Mouse (Mus musculus) midbrain, embryonic 14.5 days (tissue): Measurements from ENCODE around the gene Zfp414. TPM values are rescaled to one million over a fixed set of nuclear protein-coding genes. Genes with fewer than 3 reads are reported as not detected.

Source experiments
- ATAC-seq: fragments of 200-750 bp; cut with Nextera tagmentation; 2 replicates; pipeline ENCODE4 v1.8.0; 2017; ENCODE audit warnings: moderate number of reproducible peaks, moderate library complexity; ENCODE audit not compliant: low FRiP score, low TSS enrichment
- DNase-seq: peaks from one replicate; pipeline ENCODE4 v3.0.0-alpha.2; 2015
- H3K27ac ChIP-seq: fragments of 300-500 bp; sonication (generic); replicated peaks from 2 replicates; pipeline ENCODE4 v1.5.1; 2014; ENCODE audit warnings: mild to moderate bottlenecking, low read depth, low read length, moderate library complexity
- H3K27me3 ChIP-seq: fragments of 300-500 bp; sonication (generic); 2 replicates; pipeline ENCODE4 v1.6.1; 2014; ENCODE audit warnings: low read length, control low read depth, mixed read lengths; ENCODE audit not compliant: control insufficient read depth, insufficient read depth
- H3K36me3 ChIP-seq: fragments of 300-500 bp; sonication (generic); 2 replicates; pipeline ENCODE4 v1.6.1; 2014; ENCODE audit warnings: low read length, control low read depth; ENCODE audit not compliant: control insufficient read depth, insufficient read depth
- H3K4me1 ChIP-seq: fragments of 300-500 bp; sonication (generic); 2 replicates; pipeline ENCODE4 v1.6.1; 2014; ENCODE audit warnings: mild to moderate bottlenecking, antibody characterized with exemption, low read length, control low read depth; ENCODE audit not compliant: control insufficient read depth, insufficient read depth
- H3K4me2 ChIP-seq: fragments of 300-500 bp; sonication (generic); 2 replicates; pipeline ENCODE4 v1.6.1; 2014; ENCODE audit warnings: mild to moderate bottlenecking, low read length, moderate library complexity
- H3K4me3 ChIP-seq: fragments of 300-500 bp; sonication (generic); replicated peaks from 2 replicates; pipeline ENCODE4 v1.5.1; 2014; ENCODE audit warnings: low read depth, low read length
- H3K9ac ChIP-seq: fragments of 300-500 bp; sonication (generic); replicated peaks from 2 replicates; pipeline ENCODE4 v1.6.1; 2014; ENCODE audit warnings: mild to moderate bottlenecking, low read length, moderate library complexity
- H3K9me3 ChIP-seq: fragments of 300-500 bp; sonication (generic); 2 replicates; pipeline ENCODE4 v1.6.1; 2016; ENCODE audit warnings: low read length, control low read depth, mixed read lengths; ENCODE audit not compliant: control insufficient read depth
- WGBS: fragments of 180-500 bp; shearing (Covaris S2); extraction: QIAGEN DNeasy Blood & Tissue Kit; methylation state at CpG from one replicate; pipeline ENCODE4 v1.1.7; 2014; 5-methylcytosine and 5-hydroxymethylcytosine counted together
- polyA plus RNA-seq: library from polyadenylated mRNA; unstranded; fragments of >200 nt; fragmentation: Nextera tagmentation; extraction: Ambion mirVana; gene quantifications from 2 replicates; pipeline ENCODE4 v1.2.1, GENCODE M21; 2014

Gene Zfp414
- polyA plus RNA-seq, 1 experiment from 2014 or later, result 91.4 TPM

DNA sequence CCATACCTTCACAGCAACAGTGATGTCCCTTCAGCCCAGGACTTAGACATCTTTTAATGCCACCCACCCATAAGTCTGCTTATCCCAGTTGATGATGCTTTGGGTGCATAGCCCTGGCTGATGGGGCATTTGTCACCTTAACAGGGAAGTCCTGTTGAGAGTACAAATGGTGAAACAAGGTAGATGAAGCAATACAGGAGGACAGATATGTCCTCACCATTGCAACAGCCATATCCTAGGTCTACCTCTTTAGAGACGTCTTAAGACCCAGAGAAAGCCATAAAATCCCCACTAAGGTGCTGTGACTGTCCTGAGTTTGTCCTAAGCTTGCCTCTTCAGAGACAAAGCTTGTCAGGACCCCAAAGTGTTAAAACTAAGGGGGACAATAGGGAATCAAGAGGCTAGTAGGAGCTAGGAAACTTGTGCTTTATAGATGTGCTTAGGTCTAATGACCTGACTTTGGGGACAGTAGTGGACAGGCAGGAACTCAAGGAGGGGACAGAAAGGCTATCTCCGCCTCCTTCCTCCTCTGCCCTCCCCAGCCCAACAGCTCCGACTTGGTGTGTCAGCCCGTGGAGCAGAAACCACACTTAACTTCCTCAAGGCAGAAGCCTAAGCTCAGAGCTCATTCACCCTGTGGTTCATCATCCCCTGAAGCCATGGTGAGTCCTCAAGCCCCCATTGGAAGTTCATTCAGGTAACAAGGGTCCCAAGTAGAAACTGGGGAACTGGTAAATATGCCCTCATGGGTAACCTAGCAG lies 8.8 kb downstream of the Zfp414 start, which contains the start of gene Pram1:
TSS of gene Pram1 (plus strand) at position 541 of the 761 bp plus-strand sequence.
- no peaks in the 10 kb centered on the region for H3K4me1 ChIP-seq
- H3K9ac ChIP-seq, result no peak within 1 kb of the TSS
- ATAC-seq (no peak), DNase-seq (no peak)
- no peak within 1 kb of the TSS for H3K4me3 ChIP-seq
- H3K9me3 ChIP-seq, result no peaks in the 10 kb centered on the region
- 95% methylated on average over 4 of the region's 4 CpGs for WGBS
- no peaks in the 10 kb centered on the region for H3K27me3 ChIP-seq
- no peak within 1 kb of the TSS for H3K4me2 ChIP-seq
- no peak within 1 kb of the TSS for H3K27ac ChIP-seq
- peaks cover 37% of the 10 kb centered on the region for H3K36me3 ChIP-seq

DNA sequence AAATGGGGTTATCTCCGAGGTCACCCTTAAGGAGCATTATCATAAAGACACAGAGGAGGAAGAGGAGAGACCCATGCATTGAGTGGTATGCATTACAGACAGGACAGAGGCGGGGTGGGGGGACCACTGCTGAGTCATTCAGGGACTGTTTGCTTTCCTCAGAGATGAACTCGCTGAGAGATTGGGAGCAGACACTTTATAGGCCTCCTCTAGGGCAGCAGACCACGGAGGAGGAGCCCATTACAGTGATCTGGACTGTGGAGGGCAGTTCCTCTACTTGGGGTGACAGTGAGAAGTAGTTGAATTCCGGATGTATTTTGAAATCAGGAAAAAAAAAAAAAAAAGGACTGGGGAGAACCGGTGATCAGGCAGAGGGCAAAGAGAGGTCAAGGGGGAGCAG lies 10.9 kb downstream of the Zfp414 start:
- Histone ChIP-seq H3K4me3 (no peak overlapping the region), H3K9me3 (no peaks in the 10 kb centered on the region), H3K4me2 (no peak overlapping the region), H3K36me3 (peaks cover 54% of the 10 kb centered on the region), H3K27me3 (no peaks in the 10 kb centered on the region), H3K4me1 (no peaks in the 10 kb centered on the region), H3K27ac (no peak overlapping the region), H3K9ac (no peak overlapping the region)
- no peak for DNase-seq
- WGBS, result 74% methylated on average over 6 of the region's 6 CpGs
- no peak for ATAC-seq

DNA sequence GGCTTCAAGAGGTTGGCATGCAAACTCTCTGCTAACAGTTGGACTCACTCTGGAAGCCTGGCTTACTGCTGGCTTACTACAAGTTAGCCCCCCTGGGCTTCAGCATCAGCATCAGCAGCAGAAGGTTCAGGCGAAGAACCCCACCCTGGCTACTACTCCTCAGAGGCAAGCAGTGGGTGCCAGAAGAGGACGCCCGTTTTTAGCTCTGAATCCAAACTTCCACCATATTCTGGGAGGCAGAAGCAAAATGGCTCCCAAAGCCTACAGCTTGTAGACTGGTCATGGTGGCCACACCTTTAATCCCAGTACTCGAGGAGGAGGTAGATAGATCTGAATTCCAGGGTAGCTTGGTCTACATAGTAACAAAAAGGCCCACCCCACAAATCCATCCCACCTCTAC lies 15.2 kb downstream of the Zfp414 start:
- no peaks in the 10 kb centered on the region for H3K9me3 ChIP-seq
- no peaks in the 10 kb centered on the region for H3K27me3 ChIP-seq
- no peaks in the 10 kb centered on the region for H3K4me1 ChIP-seq
- 96% methylated on average over 4 of the region's 4 CpGs for WGBS
- no peak overlapping the region for H3K9ac ChIP-seq
- H3K36me3 ChIP-seq, result peaks cover 77% of the 10 kb centered on the region
- no peak overlapping the region for H3K27ac ChIP-seq
- H3K4me2 ChIP-seq, result no peak overlapping the region
- DNase-seq, result no peak
- no peak overlapping the region for H3K4me3 ChIP-seq
- ATAC-seq, result no peak

DNA sequence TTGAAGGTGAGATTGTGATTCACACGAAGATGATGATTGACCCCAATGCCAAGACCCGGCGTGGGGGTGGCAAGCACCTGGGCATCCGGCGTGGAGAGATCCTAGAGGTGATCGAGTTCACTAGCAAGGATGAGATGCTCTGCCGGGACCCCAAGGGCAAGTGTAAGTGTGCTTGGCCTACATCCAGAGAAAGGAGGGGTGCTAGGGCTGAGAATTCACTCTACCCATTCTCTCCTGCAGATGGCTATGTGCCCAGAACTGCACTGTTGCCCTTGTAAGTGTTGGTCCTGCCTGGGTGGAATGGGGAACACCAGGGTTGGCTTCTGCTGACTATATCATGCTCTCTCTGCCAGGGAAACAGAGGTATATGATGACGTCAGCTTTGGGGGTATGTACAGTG lies 16.2 kb downstream of the Zfp414 start:
- peaks cover 82% of the 10 kb centered on the region for H3K36me3 ChIP-seq
- DNase-seq (no peak), ATAC-seq (no peak)
- 94% methylated on average over 8 of the region's 8 CpGs for WGBS
- H3K27ac ChIP-seq, result no peak overlapping the region
- no peaks in the 10 kb centered on the region for H3K27me3 ChIP-seq
- no peak overlapping the region for H3K4me3 ChIP-seq
- no peak overlapping the region for H3K9ac ChIP-seq
- no peaks in the 10 kb centered on the region for H3K9me3 ChIP-seq
- H3K4me1 ChIP-seq, result no peaks in the 10 kb centered on the region
- H3K4me2 ChIP-seq, result no peak overlapping the region

DNA sequence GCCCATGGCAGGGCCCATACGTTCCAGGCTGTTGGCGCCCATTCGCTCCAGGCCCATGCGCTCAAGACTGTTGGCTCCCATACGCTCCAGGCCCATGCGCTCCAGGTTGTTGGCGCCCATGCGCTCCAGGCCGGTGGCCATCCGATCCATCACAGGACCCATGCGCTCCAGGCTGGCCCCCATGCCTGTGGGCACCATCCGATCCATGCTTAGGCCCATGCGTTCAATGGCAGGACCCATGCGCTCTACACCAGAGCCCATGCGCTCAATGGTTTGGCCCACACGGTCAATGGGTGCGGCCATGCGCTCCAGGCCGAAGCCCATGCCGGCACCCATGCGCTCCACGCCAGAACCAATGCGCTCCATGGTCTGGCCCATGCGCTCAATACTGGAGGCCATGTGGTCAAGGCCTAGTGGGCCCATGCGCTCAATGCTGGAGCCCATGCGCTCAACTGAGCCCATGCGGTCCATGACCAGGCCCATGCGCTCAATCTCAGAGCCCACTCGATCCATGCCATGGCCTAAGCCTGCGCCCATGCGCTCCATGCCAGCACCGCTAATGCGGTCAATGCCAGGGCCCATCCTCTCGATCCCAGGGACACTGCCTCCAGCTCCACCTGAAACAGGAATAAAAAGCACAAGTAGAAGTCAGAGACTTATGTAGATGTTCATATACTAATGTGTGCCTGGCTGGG lies 21.0 kb downstream of the Zfp414 start:
- no peak for ATAC-seq
- H3K36me3 ChIP-seq, result peaks cover 98% of the 10 kb centered on the region
- H3K4me1 ChIP-seq, result no peaks in the 10 kb centered on the region
- no peak overlapping the region for H3K27ac ChIP-seq
- no peak overlapping the region for H3K9ac ChIP-seq
- H3K4me2 ChIP-seq, result no peak overlapping the region
- no peak overlapping the region for H3K4me3 ChIP-seq
- no peak for DNase-seq
- WGBS, result 98% methylated on average over 34 of the region's 34 CpGs
- H3K9me3 ChIP-seq, result no peaks in the 10 kb centered on the region
- H3K27me3 ChIP-seq, result no peaks in the 10 kb centered on the region

DNA sequence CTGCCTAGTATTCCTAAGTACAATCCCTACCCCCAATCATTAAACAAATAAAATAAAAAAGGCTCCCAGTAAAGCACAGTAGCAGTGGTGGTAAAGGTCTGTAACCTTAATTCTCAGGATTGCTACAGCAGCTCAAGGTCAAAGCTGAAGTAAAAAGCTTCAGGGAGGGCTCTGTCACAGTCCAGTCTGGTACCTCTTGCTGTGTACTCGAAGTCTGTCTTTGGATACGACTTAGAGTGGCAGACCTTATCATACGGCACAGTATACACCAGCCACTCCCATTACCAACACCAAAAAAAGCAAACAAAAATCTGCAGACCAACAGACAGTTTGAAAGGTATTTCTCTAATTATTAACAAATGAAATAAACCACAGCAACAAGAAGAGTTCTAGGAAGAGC lies 37.9 kb downstream of the Zfp414 start:
- DNase-seq, result no peak
- Histone ChIP-seq H3K4me2 (no peak overlapping the region), H3K4me3 (no peak overlapping the region), H3K27me3 (no peaks in the 10 kb centered on the region), H3K27ac (no peak overlapping the region), H3K9ac (no peak overlapping the region), H3K4me1 (0 out of 2 replicates have a peak, but pooled peaks cover 4% of the 10 kb centered on the region), H3K36me3 (peaks cover 62% of the 10 kb centered on the region), H3K9me3 (no peaks in the 10 kb centered on the region)
- WGBS, result 94% methylated on average over 3 of the region's 3 CpGs
- no peak for ATAC-seq

DNA sequence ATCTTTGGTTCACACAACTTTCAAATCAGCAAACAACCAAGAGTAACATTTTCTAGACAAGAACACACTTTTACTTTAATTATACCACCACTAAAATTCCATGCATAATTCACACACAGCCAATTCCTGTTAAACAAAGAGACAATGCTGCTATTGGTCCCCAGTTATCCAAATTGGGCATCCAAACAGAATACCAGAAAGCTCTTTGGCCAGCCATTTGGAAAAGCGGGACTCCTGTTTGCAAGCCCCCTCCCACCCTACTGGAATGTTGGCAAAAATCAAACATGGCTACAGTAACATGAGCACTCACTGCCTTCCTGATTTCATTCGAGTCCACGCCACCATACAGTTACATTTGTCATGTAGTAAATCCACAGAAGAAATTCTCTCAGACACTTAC lies 40.8 kb downstream of the Zfp414 start:
- H3K36me3 ChIP-seq, result peaks cover 42% of the 10 kb centered on the region
- 93% methylated on average over 3 of the region's 3 CpGs for WGBS
- H3K4me2 ChIP-seq, result no peak overlapping the region

DNA sequence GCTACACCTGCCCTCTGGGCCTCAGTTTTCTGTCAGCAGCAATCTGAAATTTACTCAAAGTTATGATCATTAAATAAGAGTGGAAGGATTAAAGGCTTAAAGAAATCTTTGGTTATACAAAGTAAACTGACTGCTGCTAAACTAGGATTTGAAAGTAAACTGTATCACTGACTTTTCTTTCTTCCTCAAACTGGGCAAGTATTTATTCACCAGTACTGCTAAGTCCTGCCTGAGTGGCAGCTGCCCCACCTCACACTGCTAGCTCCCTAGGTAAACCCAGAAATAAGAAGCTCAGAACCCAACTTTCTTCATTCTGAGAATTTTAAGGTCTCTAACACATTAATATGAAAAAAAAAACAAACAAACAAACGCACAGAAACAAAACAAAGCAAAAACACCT lies 44.9 kb downstream of the Zfp414 start:
- ATAC-seq (no peak), DNase-seq (no peak)
- Histone ChIP-seq H3K9me3 (no peaks in the 10 kb centered on the region), H3K9ac (no peak overlapping the region), H3K4me2 (no peak overlapping the region), H3K27me3 (no peaks in the 10 kb centered on the region), H3K4me1 (0 out of 2 replicates have a peak, but pooled peaks cover 4% of the 10 kb centered on the region), H3K27ac (no peak overlapping the region), H3K4me3 (no peak overlapping the region), H3K36me3 (peaks cover 26% of the 10 kb centered on the region)
- WGBS, result 92% methylated on average over 1 of the region's 1 CpGs

More for the DNA sequence above, 40.8 kb downstream of the Zfp414 start:
- no peaks in the 10 kb centered on the region for H3K9me3 ChIP-seq
- no peak overlapping the region for H3K9ac ChIP-seq
- H3K4me1 ChIP-seq, result 0 out of 2 replicates have a peak, but pooled peaks cover 4% of the 10 kb centered on the region
- H3K27me3 ChIP-seq, result no peaks in the 10 kb centered on the region
- no peak for DNase-seq
- H3K27ac ChIP-seq, result no peak overlapping the region
- H3K4me3 ChIP-seq, result no peak overlapping the region
- ATAC-seq, result no peak

DNA sequence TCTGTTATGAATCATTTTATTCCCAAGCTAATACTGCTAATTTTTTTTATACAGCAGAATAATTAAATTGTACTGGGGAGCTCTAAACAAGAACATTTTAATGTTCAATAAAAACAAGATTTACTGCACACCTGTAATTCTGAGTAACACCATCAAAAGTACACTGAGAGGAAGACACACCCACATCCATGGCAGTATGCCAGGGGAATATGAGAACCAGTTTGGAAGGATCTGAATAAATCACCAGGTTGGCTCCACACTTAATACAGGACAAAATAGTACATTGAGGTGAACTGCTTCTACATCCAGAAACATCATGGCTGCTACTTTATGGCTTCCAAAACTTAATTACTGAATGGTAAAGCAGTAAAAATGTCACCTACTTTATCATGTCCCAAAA lies 46.6 kb downstream of the Zfp414 start:
- DNase-seq, result peak; percentile 5
- Histone ChIP-seq H3K9me3 (no peaks in the 10 kb centered on the region), H3K4me1 (0 out of 2 replicates have a peak, but pooled peaks cover 3% of the 10 kb centered on the region)

More for the DNA sequence above, 46.6 kb downstream of the Zfp414 start:
- peaks cover 26% of the 10 kb centered on the region for H3K36me3 ChIP-seq
- H3K4me2 ChIP-seq, result no peak overlapping the region
- H3K27ac ChIP-seq, result no peak overlapping the region
- H3K9ac ChIP-seq, result no peak overlapping the region
- no peaks in the 10 kb centered on the region for H3K27me3 ChIP-seq
- no peak overlapping the region for H3K4me3 ChIP-seq
- no peak for ATAC-seq
